Mouse (Mus musculus) stomach, postnatal 0 days (tissue): ENCODE results near the gene Cngb1. TPM values are rescaled to one million over a fixed set of nuclear protein-coding genes. Genes with fewer than 3 reads are reported as not detected.

Experiments
- ATAC-seq: fragments of 200-750 bp; cut with Nextera tagmentation; 2 replicates; pipeline ENCODE4 v1.8.0; 2017; ENCODE audit not compliant: low FRiP score, low TSS enrichment
- DNase-seq: peaks from one replicate; pipeline ENCODE4 v3.0.0-alpha.2; 2016; ENCODE audit warnings: low spot score
- H3K27ac ChIP-seq: fragments of 300-500 bp; sonication (generic); replicated peaks from 2 replicates; pipeline ENCODE4 v1.5.1; 2014; ENCODE audit warnings: mild to moderate bottlenecking, control low read depth
- H3K27me3 ChIP-seq: fragments of 300-500 bp; sonication (generic); 2 replicates; pipeline ENCODE4 v1.6.1; 2014; ENCODE audit warnings: low read length; ENCODE audit not compliant: control insufficient read depth, insufficient read depth
- H3K36me3 ChIP-seq: fragments of 300-500 bp; sonication (generic); 2 replicates; pipeline ENCODE4 v1.6.1; 2014; ENCODE audit warnings: low read length, mixed read lengths; ENCODE audit not compliant: control insufficient read depth, insufficient read depth
- H3K4me1 ChIP-seq: fragments of 300-500 bp; sonication (generic); replicated peaks from 2 replicates; pipeline ENCODE4 v1.6.1; 2014; ENCODE audit warnings: antibody characterized with exemption; ENCODE audit not compliant: control insufficient read depth, insufficient read depth
- H3K4me2 ChIP-seq: fragments of 300-500 bp; sonication (generic); replicated peaks from 2 replicates; pipeline ENCODE4 v1.6.1; 2014; ENCODE audit warnings: low read depth, mild to moderate bottlenecking, control low read depth, moderate library complexity
- H3K4me3 ChIP-seq: fragments of 300-500 bp; sonication (generic); 2 replicates; pipeline ENCODE4 v1.5.1; 2014; ENCODE audit warnings: low read depth, low read length, control low read depth
- H3K9ac ChIP-seq: fragments of 300-500 bp; sonication (generic); 2 replicates; pipeline ENCODE4 v1.6.1; 2014; ENCODE audit warnings: mild to moderate bottlenecking, low read length, control low read depth, mixed read lengths
- H3K9me3 ChIP-seq: fragments of 300-500 bp; sonication (generic); 2 replicates; pipeline ENCODE4 v1.6.1; 2016; ENCODE audit warnings: low read length; ENCODE audit not compliant: control insufficient read depth
- CTCF ChIP-seq: IDR thresholded peaks from 2 replicates; pipeline ENCODE4 v1.5.1; 2016; ENCODE audit warnings: antibody characterized with exemption, low read depth, mild to moderate bottlenecking, moderate library complexity
- EP300 ChIP-seq: optimal IDR thresholded peaks from 2 replicates; pipeline ENCODE3; 2016; ENCODE audit warnings: antibody characterized with exemption
- WGBS: fragments of 180-500 bp; shearing (Covaris S2); extraction: QIAGEN DNeasy Blood & Tissue Kit; methylation state at CpG from one replicate; pipeline ENCODE4 v1.1.7; 2014; 5-methylcytosine and 5-hydroxymethylcytosine counted together
- polyA plus RNA-seq: library from polyadenylated mRNA; unstranded; fragments of >200 nt; fragmentation: Nextera tagmentation; extraction: Ambion mirVana; gene quantifications from 2 replicates; pipeline ENCODE4 v1.2.1, GENCODE M21; 2015

The Cngb1 gene
- polyA plus RNA-seq, 1 experiment from 2014 or later: 1.1 TPM

DNA sequence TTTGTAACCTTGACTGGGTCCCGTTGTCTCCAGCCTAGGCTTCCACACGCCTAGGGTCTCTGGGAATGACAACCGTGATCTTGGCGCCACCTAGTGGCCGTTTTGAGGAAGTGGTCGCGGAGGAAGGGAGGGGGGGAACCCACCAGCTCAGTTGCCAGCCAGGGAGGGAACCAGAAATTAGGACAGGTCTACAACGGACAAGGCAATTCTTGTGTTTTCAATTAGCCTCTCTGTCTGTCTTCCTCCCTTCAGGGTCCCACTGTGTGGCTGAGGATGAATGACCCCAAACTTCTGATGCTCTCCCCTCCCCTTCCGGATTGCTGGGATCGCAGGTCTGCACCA, 102.4 kb downstream of the Cngb1 start:
- 20% methylated on average over 10 of the region's 10 CpGs for WGBS
- TF ChIP-seq EP300 (no peak), CTCF (peak; percentile 99)
- Histone ChIP-seq H3K9ac (no peak overlapping the region; the same call in 1 of the 2 replicates), H3K4me3 (no peak overlapping the region), H3K4me2 (no peak overlapping the region), H3K9me3 (no peaks in the 10 kb centered on the region), H3K27me3 (no peaks in the 10 kb centered on the region), H3K36me3 (no peaks in the 10 kb centered on the region), H3K4me1 (no peaks in the 10 kb centered on the region), H3K27ac (no peak overlapping the region)
- ATAC-seq (peak; percentile 51; the same call in 1 of the 2 replicates), DNase-seq (peak; percentile 72)

DNA sequence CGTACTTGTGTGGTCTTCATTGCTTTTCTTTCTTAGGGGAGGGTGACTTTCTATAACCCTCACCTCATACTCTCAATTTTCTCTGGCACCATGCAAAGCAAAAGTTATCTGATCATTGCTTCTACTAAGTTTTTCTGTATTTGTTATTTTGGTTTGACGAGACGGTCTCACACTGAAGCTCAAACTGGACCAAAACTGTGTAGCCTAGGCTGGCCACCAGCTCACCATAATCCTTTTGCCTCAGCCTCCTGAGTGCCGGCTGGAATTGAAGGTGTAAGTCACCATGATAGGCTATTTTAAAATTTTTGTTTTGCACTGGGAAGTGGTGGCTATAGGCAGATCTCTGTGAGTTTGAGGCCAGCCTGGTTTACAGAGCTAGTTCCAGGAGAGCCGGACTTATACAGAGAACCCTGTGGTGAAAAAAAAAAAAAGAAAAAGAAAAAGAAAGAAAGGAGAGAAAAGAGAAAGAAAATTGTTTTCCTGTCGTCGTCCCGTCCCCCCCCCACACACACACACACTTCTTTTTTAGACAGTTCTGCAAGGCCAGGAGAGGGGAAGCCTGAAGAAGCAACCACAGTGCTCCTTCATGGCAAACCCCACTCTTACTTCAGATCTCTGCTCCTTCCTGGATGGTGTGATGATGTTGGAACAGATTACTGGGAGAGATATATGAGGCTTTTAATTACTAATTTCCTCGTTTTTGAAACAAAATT, 102.9 kb downstream of the Cngb1 start:
- no peaks in the 10 kb centered on the region for H3K4me1 ChIP-seq
- TF ChIP-seq CTCF: no peak
- TF ChIP-seq EP300: no peak
- ATAC-seq (peak; percentile 12; the same call in 1 of the 2 replicates), DNase-seq (no peak)
- no peak overlapping the region for H3K4me3 ChIP-seq
- 49% methylated on average over 9 of the region's 9 CpGs for WGBS
- no peak overlapping the region for H3K9ac ChIP-seq
- no peaks in the 10 kb centered on the region for H3K27me3 ChIP-seq
- H3K27ac ChIP-seq: no peak overlapping the region
- H3K4me2 ChIP-seq: no peak overlapping the region
- H3K9me3 ChIP-seq: no peaks in the 10 kb centered on the region
- H3K36me3 ChIP-seq: no peaks in the 10 kb centered on the region

DNA sequence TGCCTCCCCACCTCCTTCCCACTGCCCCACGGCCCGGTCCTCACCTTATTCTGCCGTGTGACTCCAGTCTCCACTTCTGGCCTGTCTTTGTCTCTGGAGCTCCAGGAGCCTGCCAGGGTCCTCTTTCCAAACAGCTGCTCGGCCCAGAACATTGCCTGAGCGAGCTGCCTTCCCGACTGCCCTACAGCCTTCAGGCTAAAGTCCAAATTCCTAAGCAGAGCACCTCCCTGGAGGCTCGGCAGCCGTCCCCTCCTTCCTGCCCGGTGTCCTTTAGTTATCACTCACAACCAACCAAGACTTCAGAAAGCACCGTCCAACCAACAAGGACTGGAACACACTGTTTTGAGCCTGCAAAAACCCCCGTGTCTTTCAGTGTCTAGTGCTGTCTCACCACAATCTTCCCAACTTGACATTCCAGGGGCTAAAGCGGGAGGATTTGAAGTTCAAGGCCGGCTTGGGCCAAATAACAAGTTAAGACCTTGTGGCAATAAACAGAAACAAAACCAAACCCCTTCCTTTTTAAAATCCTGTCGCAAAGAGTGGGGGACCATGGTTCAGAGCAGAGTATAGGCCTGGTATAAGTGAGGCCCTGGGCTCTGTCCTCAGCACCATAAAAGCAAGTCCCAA, 103.6 kb downstream of the Cngb1 start, which contains the start of gene Kifc3:
Gene Kifc3 (minus strand): TSS at position 164 of the 627 bp plus-strand sequence.
- H3K4me2 ChIP-seq: peak within 1 kb of the TSS; percentile 17; the same call in 1 of the 2 replicates
- H3K27ac ChIP-seq: no peak within 1 kb of the TSS
- no peaks in the 10 kb centered on the region for H3K9me3 ChIP-seq
- peak; percentile 62 for DNase-seq
- no peak for TF ChIP-seq EP300
- TF ChIP-seq CTCF: no peak
- no peaks in the 10 kb centered on the region for H3K36me3 ChIP-seq
- H3K27me3 ChIP-seq: no peaks in the 10 kb centered on the region
- ATAC-seq: peak; percentile 79
- WGBS: 44% methylated on average over 14 of the region's 14 CpGs
- H3K9ac ChIP-seq: peak within 1 kb of the TSS; percentile 23; the same call in 1 of the 2 replicates
- H3K4me1 ChIP-seq: no peaks in the 10 kb centered on the region
- H3K4me3 ChIP-seq: no peak within 1 kb of the TSS

DNA sequence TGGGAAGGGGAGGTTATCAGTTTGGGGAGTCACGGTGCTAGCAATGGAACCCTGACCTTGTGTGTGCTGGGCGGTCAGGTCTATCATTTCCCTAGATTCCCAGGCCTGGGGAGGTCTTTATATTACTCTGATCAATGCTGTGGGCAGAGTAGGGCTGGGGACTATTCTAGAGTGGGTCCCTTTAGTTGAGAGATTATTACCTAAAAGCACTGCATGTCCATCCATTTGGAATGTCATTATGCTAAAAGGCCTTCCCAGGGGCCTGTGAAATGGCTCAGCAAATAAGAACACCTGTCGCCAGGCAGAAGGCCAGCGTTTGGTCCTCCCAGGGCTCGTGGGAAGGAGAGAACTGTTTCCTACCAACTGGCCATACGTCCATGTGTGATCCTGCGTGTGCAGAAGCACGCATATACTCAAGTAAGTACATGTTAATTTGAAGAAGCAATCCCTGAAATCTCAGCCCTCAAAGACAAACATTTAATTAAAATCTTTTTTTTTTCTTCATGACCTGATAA, 104.3 kb downstream of the Cngb1 start:
- H3K9me3 ChIP-seq: no peaks in the 10 kb centered on the region
- no peaks in the 10 kb centered on the region for H3K4me1 ChIP-seq
- no peak for TF ChIP-seq CTCF
- no peak for TF ChIP-seq EP300
- H3K36me3 ChIP-seq: no peaks in the 10 kb centered on the region
- no peak overlapping the region for H3K4me3 ChIP-seq
- WGBS: 59% methylated on average over 8 of the region's 8 CpGs
- no peak overlapping the region for H3K27ac ChIP-seq
- no peak overlapping the region; the same call in 1 of the 2 replicates for H3K4me2 ChIP-seq
- H3K27me3 ChIP-seq: no peaks in the 10 kb centered on the region
- ATAC-seq: no peak
- DNase-seq: peak; percentile 31
- H3K9ac ChIP-seq: no peak overlapping the region

DNA sequence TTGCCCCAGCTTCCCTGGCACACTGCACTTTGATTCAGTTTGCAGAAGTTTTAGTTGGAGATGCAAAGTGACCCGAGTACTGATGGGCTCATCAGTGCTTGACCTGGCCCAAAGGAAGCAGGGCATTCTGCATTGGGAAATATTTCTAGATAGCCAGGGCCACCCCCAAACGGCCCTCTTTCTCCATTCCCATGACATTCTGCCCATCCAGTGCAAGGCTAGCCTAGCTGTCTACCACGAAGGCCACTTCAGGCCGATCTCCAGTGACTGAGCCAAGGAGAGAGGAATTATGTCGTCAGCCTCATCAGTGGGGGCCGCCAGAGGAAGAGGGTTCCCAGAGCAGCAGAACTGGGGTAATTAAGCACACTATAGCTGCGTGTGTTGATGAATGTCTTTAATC, 104.9 kb downstream of the Cngb1 start:
- Histone ChIP-seq H3K36me3 (no peaks in the 10 kb centered on the region), H3K4me1 (no peaks in the 10 kb centered on the region), H3K27ac (no peak overlapping the region), H3K9ac (no peak overlapping the region), H3K4me3 (no peak overlapping the region), H3K27me3 (no peaks in the 10 kb centered on the region), H3K4me2 (no peak overlapping the region), H3K9me3 (no peaks in the 10 kb centered on the region)
- ATAC-seq (no peak), DNase-seq (no peak)
- 61% methylated on average over 7 of the region's 7 CpGs for WGBS
- TF ChIP-seq CTCF: no peak
- TF ChIP-seq EP300: no peak

DNA sequence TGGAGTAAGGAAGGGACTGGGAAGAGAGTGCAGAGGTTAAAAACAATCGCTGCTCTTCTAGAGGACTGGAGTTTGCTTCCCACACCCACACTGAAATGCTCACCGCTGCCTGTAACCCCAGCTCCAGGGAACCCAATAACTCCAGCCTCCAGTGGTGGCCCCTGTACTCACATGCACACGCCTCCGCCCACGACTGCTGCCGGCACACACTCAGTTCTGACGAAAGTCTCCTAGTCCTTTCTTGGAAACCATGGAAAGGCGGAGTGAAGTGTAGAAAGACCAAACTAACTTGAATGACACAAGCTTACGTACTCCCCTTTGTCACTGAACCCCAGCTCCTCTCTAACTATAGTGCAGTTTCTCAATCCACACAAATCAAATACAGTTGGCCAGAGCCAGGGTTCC, 106.4 kb downstream of the Cngb1 start:
- peak; percentile 52 for DNase-seq
- Histone ChIP-seq H3K9ac (no peak overlapping the region), H3K36me3 (no peaks in the 10 kb centered on the region), H3K9me3 (no peaks in the 10 kb centered on the region), H3K27me3 (no peaks in the 10 kb centered on the region), H3K4me2 (no peak overlapping the region), H3K4me1 (no peaks in the 10 kb centered on the region), H3K4me3 (no peak overlapping the region), H3K27ac (no peak overlapping the region)
- ATAC-seq: 0 out of 2 replicates have a peak, but pooled peaks have one; percentile 22
- 43% methylated on average over 9 of the region's 9 CpGs for WGBS
- TF ChIP-seq CTCF (peak; percentile 19), EP300 (no peak)
